Mouse (Mus musculus): ENCODE measurements around the gene C5ar1.

DNA sequence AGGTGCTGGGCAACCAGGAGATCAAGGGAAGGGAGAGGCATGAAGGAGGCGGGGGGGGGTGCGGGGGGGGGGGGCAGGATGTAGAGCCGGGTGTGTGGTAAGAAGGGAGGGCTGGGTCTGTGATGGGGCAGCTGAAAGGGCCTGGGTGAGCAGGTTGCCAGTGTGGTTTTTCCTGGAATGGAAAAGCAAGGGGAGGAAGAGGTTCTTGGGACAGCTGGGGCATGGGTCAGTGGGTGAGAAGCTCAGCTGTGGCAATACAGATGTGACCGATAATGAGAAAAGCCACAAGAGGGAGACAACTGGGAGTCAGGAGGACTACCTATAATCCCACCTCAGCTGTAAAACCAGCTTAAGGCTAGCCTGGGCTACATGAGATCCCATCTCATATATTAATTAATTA is 13.4 kb downstream of the C5ar1 start:
- TF ChIP-seq CTCF (conservative IDR thresholded peaks at IDR 0.05; ENCODE audit: low read length) (no peak), POU5F1 (IDR thresholded peaks at IDR 0.05; ENCODE audit: borderline replicate concordance, low read length) (no peak), NANOG (IDR thresholded peaks at IDR 0.05; ENCODE audit: borderline replicate concordance, low read length) (no peak)
